Mouse (Mus musculus) gastrocnemius, postnatal 14 days (tissue): ENCODE results near the gene Tox2. TPM values are rescaled to one million over a fixed set of nuclear protein-coding genes. Genes with fewer than 3 reads are reported as not detected.

ENCODE experiments used
- DNase-seq: peaks from one replicate; pipeline ENCODE4 v3.0.0; 2021; ENCODE audit warnings: mixed read lengths
- intact Hi-C: fragments of 180-260 bp; cut with DNase I; formaldehyde crosslinking; loops from one replicate; pipeline ENCODE4 v1.15.1; 2025; ENCODE audit warnings: low total_unique reads
- long read RNA-seq, 2 experiments: library from polyadenylated mRNA; stranded (forward); transcript quantifications; one replicate each; pipeline ENCODE4 v2.0.0; 2021
- total RNA-seq, 2 experiments: library from RNA; stranded (reverse); gene quantifications; 2 replicates each; pipeline ENCODE4 v1.2.3; 2021

Gene Tox2
- under 1 TPM; 0.29 to 0.45 TPM for total RNA-seq
- long read RNA-seq, experiment 1, result 0 reads
- long read RNA-seq, experiment 2, result 0 reads

DNA sequence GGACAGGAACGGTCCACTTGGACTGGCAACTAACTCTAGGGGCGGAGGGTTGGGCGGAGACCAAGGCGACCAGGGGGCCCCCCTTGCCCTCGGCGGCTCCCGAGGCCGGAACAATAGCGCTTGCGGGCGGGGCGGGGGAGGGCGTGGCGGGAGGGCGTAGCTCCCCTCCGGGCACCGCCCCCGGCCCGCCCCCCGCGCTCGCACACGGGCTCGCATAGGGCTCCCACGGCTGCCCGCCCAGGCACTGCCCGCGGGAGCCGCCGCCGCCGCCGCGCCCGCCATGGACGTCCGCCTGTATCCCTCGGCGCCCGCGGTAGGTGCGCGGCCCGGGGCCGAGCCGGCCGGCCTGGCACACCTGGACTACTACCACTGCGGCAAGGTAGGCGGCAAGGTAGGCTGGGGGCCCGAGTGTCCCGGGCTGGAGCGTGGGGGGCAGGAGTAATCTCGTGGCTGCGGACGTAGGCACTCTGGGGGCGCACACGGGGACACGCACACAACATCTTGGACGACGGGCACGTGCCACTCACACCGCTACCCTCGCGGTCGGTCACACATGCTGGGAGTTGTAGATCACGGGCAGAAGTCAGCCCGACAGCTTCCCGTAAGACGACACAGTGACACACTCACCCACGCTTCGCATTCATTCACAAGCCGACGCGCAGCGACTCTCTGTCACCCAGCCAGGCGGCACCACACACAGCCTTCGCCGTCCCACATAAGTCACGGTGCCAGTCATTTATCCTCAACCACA, at the start of gene Tox2:
Gene Tox2 (plus strand): TSS at position 242 of the 751 bp plus-strand sequence.
- intact Hi-C loops, result no loop called here

DNA sequence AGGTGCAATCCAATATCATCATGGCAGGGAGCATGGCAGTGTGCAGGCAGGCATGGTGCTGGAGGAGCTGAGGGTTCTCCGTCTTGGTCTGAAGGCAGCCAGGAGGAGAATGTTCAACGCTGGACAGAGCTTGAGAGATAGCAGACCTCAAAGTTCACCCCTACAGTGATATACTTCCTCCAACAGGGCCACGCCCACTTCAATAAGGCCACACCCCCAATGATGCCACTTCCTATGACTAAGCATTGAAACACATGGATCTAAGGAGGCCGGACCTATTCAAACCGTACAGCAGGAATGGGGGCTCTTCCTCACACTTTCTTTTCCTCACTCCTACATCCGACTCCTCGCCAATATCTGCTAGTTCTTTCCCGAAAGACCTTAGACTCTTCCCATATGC, 48.3 kb upstream of the Tox2 start:
- intact Hi-C loops, result no loop called here
- no peak for DNase-seq

More for the DNA sequence above, at the start of gene Tox2:
- DNase-seq, result peak; percentile 20

DNA sequence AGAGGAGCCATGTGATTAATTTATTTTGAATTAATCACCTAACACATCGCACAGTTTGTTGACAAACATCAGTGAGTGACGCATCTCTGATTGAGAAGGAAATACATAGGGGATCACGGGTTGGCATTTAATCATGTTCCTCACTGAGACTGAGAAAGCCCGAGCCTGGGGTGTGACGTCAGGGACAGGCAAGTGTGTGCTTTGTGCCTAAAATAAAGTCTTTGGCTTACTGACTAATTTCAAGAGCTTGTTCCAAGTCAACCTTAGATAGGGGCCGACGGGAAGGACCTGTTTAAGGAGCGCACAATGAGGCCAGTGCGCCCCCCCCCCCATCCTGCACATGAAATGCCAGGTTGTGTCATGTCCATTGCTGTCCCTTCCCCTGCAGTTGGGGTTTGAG, 43.9 kb upstream of the Tox2 start:
- intact Hi-C loops, result no loop called here
- no peak for DNase-seq

DNA sequence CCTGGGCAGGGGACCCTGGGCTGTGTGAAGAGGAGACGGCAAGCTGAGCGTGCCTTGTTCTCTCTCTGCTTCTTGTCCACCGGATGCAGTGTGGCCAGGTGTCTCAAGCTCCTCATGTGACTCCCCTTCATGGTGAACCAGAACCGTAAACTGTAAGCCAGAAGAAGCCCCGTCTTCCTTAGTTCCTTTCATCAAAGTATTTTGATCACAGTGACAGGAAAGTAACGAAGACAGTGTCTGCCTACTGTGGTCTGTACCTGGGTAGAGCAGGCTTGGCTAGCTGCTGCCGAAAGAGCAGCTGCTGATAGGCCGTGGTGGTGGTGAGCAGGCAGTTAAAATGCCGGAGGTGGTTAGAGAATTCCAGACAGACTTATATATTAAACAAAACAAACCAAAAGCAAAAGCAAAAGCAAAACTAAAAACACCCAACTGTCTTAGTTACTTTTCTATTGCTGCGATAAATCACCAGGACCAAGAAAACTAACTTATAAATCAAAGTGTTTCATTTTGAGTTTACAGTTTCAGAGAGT, 38.4 kb upstream of the Tox2 start:
- no peak for DNase-seq
- intact Hi-C loops, result no loop called here

DNA sequence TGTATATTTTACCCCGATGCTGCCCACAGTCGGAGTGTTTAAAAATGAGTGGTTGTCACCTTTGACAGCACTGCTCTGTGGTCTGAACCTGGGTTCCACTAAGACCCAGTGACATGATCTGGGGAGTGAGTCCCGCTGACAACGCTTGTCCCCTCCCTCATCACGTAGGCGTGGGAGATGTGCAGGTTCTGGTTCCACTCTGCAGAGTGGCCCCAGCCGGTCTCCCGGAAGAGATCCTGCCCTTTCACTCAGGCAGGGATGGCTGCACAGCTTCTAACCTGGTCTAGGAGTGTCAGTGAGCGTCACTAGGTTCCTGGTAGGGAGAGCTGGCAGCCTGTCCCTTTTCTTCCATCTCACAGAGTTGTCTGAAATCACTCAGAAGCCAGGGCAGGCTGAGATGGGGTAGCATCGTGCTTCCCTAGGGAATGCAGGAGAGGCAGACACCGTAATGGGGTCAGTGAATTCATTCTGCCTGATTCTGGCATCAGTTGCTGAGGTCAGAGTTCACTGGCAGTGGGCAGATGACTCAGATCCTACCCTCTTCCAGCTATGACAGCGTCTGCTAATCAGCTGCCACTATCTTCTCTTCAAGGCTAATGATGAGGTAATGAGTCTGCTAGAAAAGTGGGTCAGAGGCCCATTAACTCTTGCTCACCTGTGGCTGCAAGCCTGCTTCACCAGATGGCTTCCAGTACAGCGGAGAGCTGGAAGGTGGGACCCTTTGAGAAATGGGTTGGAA, 36.7 kb upstream of the Tox2 start:
- no peak for DNase-seq
- intact Hi-C loops, result no loop called here

DNA sequence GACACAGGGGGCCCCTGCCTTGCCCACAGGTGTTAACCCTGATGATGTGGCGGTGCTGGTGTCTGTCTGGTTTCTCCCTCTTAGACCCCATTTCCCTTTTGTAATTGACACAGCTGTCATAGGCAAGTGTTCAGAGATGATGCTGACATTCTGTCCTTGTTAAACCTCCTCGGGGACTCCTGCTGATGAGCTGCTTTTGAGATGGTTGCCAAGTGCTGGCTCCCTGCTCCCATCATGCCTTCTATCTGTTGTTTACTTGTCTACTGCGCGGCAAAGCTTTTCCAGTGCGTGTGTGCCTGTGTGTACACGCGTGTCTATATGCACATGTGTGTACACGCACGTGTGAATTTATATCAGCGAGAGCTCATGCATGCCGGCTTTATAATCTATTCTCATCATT, 31.0 kb upstream of the Tox2 start:
- intact Hi-C loops, result no loop called here
- DNase-seq, result no peak

DNA sequence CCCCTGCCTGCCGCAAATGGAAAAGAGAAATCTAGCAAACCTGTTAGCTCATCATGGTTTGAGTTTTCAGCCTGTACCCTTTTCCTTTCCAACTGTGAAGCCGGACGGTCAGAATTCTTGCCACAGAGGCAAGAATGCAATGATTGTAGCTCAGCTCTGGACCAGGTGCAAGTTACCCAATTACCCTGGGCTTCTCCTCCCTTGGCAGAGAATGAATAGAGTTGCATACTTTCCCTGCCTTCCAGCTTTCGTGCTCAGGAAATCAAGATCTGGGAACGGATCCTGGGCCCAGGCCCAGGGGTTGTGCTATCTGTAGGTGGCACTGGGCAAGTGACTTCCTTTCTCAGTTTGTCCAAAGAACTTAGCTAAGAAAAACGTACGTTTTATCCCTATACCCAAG, 28.9 kb upstream of the Tox2 start:
- intact Hi-C loops, result no loop called here
- no peak for DNase-seq

DNA sequence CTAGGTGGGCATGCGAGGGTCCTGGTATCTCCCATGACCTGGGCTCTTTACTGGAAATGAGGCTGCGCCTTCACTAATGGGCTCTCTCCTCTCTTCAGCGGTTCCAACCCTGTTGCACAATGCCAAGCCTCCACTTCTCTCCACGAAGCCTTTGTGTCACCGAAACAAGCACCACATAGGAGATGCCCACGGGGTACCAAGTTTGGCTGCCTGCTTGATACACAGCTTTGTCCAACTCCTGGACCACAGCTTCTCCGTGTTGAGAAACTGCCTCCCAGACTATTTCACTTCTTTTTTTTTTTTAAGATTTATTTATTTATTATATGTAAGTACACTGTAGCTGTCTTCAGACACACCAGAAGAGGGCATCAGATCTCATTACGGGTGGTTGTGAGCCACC, 27.1 kb upstream of the Tox2 start:
- no peak for DNase-seq
- intact Hi-C loops, result no loop called here

DNA sequence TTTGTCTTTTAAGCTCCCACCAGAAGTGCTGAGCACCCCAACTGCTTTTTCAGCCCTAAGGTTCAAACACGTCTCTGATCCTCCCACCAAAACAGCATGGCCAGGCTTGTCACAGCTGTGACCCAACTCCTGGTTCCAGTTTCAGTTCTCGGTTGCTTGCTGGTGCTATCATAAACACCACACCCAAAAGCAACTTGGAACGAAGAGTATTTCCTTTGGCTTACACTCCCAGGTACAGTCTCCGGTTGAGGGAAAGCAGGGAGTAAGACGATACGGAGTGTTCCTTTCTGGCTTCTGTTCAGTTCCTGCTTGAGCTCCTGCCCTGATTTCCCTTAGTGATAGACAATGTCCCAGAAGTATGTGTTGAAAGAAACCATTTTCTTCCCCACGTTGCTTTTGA, 26.4 kb upstream of the Tox2 start:
- no peak for DNase-seq
- intact Hi-C loops, result no loop called here

DNA sequence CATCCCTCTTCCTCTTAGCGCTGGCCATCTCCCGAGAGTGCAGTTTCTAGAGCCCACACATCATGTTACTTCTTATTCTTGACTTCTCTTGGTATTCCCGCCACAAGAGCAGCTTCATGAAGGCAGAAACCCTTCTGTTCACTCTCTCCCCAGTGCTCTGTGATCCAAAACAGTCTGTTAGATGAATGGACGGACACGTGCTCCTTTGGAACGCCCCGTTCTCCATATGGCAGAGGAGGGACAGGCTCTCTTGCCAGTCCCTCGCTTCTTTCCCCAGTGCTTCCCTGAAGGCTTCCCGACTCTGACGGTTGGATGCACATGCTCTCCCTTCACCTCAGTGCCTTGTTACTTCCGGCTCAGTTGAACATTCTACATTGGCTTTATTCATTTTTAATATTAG, 15.4 kb upstream of the Tox2 start:
- no peak for DNase-seq
- intact Hi-C loops, result no loop called here

DNA sequence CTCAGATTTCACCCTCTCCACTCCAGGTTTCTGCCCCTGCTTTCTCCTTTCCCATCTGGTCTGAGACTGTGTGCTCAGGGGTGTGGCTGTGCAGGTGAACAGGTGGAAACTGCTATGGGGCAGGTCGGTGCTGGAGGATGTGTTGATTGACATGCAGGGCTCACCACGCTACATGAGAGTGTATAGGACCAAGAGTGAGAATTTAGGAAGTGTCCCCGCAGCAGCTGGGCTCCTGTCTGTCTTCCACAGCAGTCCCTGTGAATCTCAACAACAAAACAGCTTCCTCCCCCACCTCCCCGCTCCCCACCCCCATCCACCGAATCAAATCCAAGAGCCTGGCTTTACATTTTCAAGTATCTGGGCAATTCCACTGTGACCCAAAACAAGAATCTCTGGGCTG, 13.3 kb upstream of the Tox2 start:
- no peak for DNase-seq
- intact Hi-C loops, result no loop called here

DNA sequence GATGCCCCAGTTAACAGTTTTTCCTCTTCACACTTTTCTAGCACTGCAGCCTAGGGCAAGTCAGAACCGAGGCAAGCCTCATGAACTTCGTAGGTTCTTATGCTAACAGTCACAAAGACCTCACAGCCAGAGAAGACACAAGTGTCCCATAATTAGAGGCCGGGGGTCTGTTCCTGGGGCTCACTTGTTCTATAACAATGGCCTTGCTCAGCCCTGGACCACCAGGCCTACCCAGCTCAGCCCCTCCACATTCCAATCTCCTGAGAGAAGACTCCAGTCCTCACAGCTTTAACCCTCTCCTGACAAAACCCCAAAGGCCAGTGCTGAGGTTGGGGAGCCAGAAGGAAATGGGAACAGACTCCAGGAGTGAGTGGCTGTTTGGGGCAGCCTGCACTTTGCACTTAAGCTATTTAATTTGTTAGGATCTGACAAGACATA, 12.9 kb upstream of the Tox2 start:
- intact Hi-C loops, result no loop called here
- DNase-seq, result no peak

DNA sequence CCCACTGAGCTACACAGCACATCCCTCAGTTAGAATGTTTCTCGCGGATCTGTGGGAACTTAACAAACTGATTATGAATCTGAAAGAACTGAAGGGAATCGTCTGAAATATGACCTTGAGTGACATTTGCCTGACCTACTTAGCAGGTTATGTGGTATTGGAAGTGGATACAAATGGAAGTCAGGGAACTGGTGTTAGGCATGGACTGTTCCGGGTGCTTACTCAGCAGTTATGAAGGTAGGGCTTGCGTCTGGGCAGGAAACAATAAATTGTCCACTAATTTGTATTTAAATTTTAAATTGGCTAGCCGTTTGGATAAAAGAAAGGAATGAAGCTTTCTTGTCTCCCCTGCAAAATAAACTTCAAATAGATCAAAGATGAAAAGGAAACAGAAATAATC, 10.4 kb upstream of the Tox2 start:
- intact Hi-C loops, result no loop called here
- DNase-seq, result no peak

DNA sequence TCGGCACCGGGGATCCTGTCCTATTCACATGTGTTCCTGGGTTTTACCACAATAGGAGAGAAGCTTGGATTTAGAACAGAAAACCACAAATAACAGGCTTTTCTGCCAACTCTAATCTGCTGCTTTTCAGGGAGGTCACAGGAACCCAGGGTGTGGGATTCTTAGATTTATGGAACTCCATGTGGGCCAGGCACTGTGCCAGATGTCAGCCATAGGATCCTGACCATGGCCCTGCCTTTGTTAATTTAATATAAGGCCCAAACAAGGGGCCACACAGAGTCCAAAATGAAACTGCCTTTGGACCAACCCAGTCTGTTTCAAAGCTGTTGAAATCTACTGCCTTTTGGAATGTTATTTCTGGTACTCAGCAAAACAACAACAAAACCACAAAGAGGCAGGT, 8.9 kb upstream of the Tox2 start:
- DNase-seq, result no peak
- intact Hi-C loops, result no loop called here

DNA sequence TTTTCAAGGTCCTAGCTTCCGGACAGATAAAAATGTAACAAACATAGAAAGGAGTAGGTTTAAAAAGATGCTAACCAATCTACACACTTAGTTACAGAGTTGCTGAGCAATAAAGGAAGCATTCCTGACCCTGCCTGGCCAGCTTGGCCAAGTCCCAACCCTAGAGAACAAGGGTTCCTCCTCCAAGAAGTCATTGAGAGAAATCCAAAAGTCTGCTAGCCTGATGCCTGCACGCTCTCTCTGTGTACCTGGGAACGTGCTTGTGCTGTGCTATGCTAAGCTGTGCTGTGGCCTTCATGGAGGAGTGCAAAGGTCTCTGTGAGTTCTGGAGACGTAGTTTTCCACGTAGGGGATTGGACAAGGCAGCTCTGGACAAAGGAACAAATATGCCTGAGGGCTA, 8.4 kb upstream of the Tox2 start:
- intact Hi-C loops, result no loop called here
- no peak for DNase-seq

DNA sequence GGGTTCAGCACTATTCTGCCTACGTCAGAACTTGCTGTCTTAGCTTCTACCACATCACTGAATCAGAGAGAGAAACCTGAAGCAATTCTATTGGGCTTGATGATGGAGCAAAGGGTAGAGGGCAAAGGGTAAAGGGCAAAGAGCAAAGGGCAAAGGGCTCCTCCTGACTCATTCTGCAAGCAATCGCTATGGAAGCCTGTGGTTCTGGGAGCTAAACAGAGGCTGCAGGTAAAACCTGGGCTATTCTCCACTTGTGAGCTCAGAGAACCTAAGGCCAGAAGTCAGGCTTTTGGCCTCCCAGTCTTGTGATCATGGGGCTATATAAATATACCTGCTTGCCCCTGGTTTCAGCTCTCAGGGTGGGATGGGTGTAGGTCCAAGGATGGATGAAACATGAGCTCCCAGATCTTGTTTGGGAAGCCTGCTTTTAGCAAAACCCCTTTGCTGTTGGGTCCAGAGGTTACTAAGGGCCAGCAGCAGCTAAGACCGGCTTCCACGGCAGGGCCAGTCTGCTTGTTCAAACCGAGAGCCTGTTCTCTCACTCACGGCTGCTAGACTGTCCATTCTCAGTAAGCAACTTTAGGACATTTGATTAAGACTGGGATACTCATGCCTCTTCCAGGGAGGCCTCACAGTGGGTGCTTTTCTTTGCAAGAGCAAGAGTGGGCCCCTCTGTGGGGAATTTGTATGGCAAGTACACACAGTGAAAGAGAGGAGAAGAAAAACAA, 7.7 kb upstream of the Tox2 start:
- DNase-seq, result no peak

DNA sequence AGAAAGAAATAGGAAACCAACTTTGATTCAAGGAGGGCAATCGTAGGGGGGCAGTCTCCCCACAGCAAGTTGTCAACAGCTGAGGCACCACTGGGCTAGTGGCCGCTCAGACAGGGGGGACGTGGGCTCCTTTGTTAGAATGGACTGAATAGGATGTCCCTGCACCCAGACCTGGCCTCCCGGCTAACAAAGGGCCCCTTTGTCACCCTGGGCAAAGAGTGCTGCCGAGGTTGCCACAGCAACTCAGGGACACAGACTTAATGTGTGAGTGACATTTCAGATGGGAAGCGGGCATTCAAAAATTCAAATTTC, 7.1 kb upstream of the Tox2 start:
- DNase-seq, result no peak
- intact Hi-C loops, result no loop called here

More for the DNA sequence above, 7.7 kb upstream of the Tox2 start:
- intact Hi-C loops, result no loop called here

DNA sequence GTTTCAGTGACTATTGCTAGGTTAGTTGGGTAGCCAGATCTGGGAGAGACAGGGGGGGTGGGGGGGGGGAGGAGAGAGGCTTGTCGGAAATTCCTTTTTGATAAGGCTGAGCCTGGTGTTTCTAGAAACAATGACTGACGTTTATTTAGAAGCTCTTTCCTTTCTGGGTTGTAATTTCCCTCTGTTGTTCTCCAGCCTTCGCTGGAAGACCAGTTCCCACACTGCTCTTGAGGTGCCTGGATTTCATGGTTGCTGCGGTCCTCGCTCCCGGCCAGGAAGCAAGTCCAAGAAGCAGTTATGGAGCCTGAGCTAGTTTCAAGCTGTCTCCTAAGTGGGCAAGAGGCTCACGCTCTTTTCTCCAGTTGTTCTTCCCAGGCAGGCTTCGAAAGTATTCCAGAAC, 1.0 kb upstream of the Tox2 start:
- DNase-seq, result no peak
- intact Hi-C loops, result no loop called here

DNA sequence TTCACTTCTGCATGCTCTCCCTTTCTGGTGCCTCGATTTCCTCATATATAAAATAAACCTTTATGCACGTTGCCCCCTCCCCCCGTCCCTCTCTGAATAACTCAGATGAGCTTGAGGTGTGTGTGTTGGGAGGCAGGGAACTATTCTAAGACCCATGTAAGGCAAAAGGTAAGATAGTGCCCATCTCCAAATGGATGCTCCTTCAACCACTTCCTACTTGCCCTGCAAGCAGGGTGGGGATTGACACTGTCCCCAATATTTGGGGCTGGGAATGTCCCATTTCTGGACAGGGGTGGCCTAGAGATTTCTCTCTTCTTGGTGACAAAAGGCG, 407 bp upstream of the Tox2 start:
- no peak for DNase-seq

DNA sequence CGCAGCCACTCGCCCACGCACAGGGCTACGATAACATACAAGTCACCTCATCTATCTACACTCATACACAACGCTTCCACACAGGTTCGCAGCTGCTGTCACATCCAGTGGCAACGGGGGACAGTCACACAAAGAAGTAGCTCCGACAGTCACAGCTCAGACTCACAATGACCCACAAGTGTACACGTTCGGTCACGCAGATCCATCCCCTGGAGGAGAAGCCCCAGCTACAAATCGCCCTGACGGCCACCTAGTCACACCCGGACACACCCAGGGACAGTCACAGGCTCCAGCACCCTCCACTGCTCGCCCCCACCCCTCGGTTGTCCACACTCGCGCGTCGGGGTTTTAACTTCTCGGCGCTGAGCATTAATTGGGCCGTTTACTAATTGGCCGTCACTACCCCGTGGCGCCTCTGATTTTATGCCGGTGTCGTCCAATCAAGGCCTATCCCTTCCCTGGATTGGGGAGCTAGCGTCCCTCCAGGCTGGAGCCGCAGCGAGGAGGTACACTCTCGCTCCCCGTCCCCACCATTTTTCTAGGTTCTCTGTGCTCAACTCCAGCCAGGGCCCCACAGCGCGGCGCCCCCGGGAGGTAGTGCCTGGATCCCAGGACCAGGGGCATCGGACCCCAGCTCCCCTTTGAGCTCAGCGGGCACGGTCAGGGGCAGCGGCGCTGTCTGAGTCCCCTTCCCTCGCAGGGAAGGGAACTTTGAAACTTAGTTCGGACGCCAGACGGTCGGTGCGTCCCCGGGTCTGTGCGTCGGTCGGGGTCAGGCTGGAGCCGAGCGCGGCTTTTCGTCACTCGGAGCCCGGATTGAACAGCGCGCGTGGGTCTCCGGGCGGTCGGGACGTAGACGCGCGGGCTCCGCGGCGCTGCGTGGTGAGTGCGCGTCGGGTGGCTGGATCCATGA, 966 bp downstream of the Tox2 start:
- DNase-seq, result no peak
- intact Hi-C loops, result no loop called here

More for the DNA sequence above, 407 bp upstream of the Tox2 start:
- intact Hi-C loops, result no loop called here
